Mouse (Mus musculus) kidney, postnatal 36 days (tissue): ENCODE results near the gene Nudt4.
A peak's percentile ranks its signal among the peaks of the same experiment; 100 is the strongest.
"Not testable (repeated sequence)": the region's sequence is repeated elsewhere in the genome, so short reads cannot be mapped to it uniquely, and the experiment has no call there.

Experiments used
- DNase-seq, 2 experiments: peaks; one replicate each; pipeline ENCODE4 v3.0.0; 2021 to 2022; ENCODE audit warnings: mixed read lengths in 2 of 2

The Nudt4 gene

GRCm38 (mm10) chr10:95567550-95567949, 3.6 kb upstream of the Nudt4 start:
- DNase-seq = peak in 1 of 2 experiments; percentile 40

- DNase-seq = no peak
These were observed 2.8 kb upstream of the Nudt4 start for GRCm38 (mm10) chr10:95566786-95567185.

GRCm38 (mm10) chr10:95565156-95565854, 1.4 kb upstream of the Nudt4 start:
- peak in 1 of 2 experiments; percentile 19 for DNase-seq

- peak; percentile 55 to 67 for DNase-seq
These were observed 796 bp downstream of the Nudt4 start for GRCm38 (mm10) chr10:95562859-95563841.

GRCm38 (mm10) chr10:95562395-95562794, 1.6 kb downstream of the Nudt4 start:
- DNase-seq = no peak

GRCm38 (mm10) chr10:95561616-95562015, 2.3 kb downstream of the Nudt4 start:
- no peak for DNase-seq

GRCm38 (mm10) chr10:95560394-95560983, 3.5 kb downstream of the Nudt4 start:
- no peak for DNase-seq

- no peak for DNase-seq
These were observed 4.5 kb downstream of the Nudt4 start for GRCm38 (mm10) chr10:95559426-95559825.

GRCm38 (mm10) chr10:95557337-95557828, 6.6 kb downstream of the Nudt4 start:
- DNase-seq = peak in 1 of 2 experiments; percentile 47

GRCm38 (mm10) chr10:95555866-95556265, 8.1 kb downstream of the Nudt4 start:
- no peak for DNase-seq

- no peak for DNase-seq
These were observed 11.6 kb downstream of the Nudt4 start for GRCm38 (mm10) chr10:95552326-95552725.

GRCm38 (mm10) chr10:95551752-95552151, 12.2 kb downstream of the Nudt4 start:
- no peak for DNase-seq

GRCm38 (mm10) chr10:95550506-95550905, 13.4 kb downstream of the Nudt4 start:
- DNase-seq = no peak

GRCm38 (mm10) chr10:95549080-95549479, 14.9 kb downstream of the Nudt4 start:
- DNase-seq = not testable (repeated sequence)

GRCm38 (mm10) chr10:95548154-95548826, 15.7 kb downstream of the Nudt4 start:
- no peak for DNase-seq

- DNase-seq = no peak
These were observed 17.8 kb downstream of the Nudt4 start for GRCm38 (mm10) chr10:95546178-95546577.

- no peak for DNase-seq
These were observed 18.9 kb downstream of the Nudt4 start for GRCm38 (mm10) chr10:95545051-95545450.

GRCm38 (mm10) chr10:95544651-95545050, 19.3 kb downstream of the Nudt4 start:
- DNase-seq = no peak

GRCm38 (mm10) chr10:95544004-95544403, 19.9 kb downstream of the Nudt4 start:
- DNase-seq = peak; percentile 51 to 70

- no peak for DNase-seq
These were observed 20.6 kb downstream of the Nudt4 start for GRCm38 (mm10) chr10:95543377-95543776.

GRCm38 (mm10) chr10:95542916-95543315, 21.0 kb downstream of the Nudt4 start:
- DNase-seq = no peak

- no peak for DNase-seq
These were observed 24.1 kb downstream of the Nudt4 start for GRCm38 (mm10) chr10:95539841-95540240.
